Mouse (Mus musculus) left cerebral cortex, postnatal 4 days (tissue): ENCODE results near the gene Arsj. TPM values are rescaled to one million over a fixed set of nuclear protein-coding genes. Genes with fewer than 3 reads are reported as not detected.

Experiments
- DNase-seq: peaks from one replicate; pipeline ENCODE4 v3.0.0-alpha.2; 2022
- intact Hi-C: fragments of 180-260 bp; cut with DNase I; formaldehyde crosslinking; loops from one replicate; pipeline ENCODE4 v1.15.1; 2025
- total RNA-seq, 2 experiments: library from RNA; stranded (reverse); gene quantifications; 2 replicates each; pipeline ENCODE4 v1.2.3; 2021

Arsj gene
- total RNA-seq, result under 1 TPM; 0.68 to 0.72 TPM

- DNase-seq, result peak; percentile 68
- intact Hi-C loops, result no loop called here
Measured at GRCm38 (mm10) chr3:126363568-126364505, at the start of gene Arsj. TSS of gene Arsj (plus strand) at chr3:126363684.

- no peak for DNase-seq
Measured at GRCm38 (mm10) chr3:126324872-126325498, 38.5 kb upstream of the Arsj start.

GRCm38 (mm10) chr3:126325891-126326627, 37.4 kb upstream of the Arsj start:
- intact Hi-C loops, result no loop called here
- DNase-seq, result peak; percentile 29

More at GRCm38 (mm10) chr3:126324872-126325498, 38.5 kb upstream of the Arsj start:
- intact Hi-C loops, result no loop called here

GRCm38 (mm10) chr3:126326628-126327325, 36.7 kb upstream of the Arsj start:
- DNase-seq, result no peak
- intact Hi-C loops, result no loop called here

GRCm38 (mm10) chr3:126335329-126335728, 28.2 kb upstream of the Arsj start:
- peak; percentile 58 for DNase-seq

GRCm38 (mm10) chr3:126344745-126345144, 18.7 kb upstream of the Arsj start:
- intact Hi-C loops, result no loop called here

More at GRCm38 (mm10) chr3:126335329-126335728, 28.2 kb upstream of the Arsj start:
- intact Hi-C loops, result no loop called here

GRCm38 (mm10) chr3:126359760-126360159, 3.7 kb upstream of the Arsj start:
- intact Hi-C loops, result no loop called here
- DNase-seq, result no peak

More at GRCm38 (mm10) chr3:126344745-126345144, 18.7 kb upstream of the Arsj start:
- DNase-seq, result no peak

- intact Hi-C loops, result no loop called here
- no peak for DNase-seq
Measured at GRCm38 (mm10) chr3:126362392-126362791, 1.1 kb upstream of the Arsj start.

GRCm38 (mm10) chr3:126362931-126363525, 456 bp upstream of the Arsj start:
- DNase-seq, result peak; percentile 13

GRCm38 (mm10) chr3:126364555-126364954, 1.1 kb downstream of the Arsj start:
- no peak for DNase-seq
- intact Hi-C loops, result no loop called here

More at GRCm38 (mm10) chr3:126362931-126363525, 456 bp upstream of the Arsj start:
- intact Hi-C loops, result no loop called here

- no peak for DNase-seq
- intact Hi-C loops, result no loop called here
Measured at GRCm38 (mm10) chr3:126370571-126370970, 7.1 kb downstream of the Arsj start.

- no peak for DNase-seq
- intact Hi-C loops, result no loop called here
Measured at GRCm38 (mm10) chr3:126372815-126373545, 9.5 kb downstream of the Arsj start.

- intact Hi-C loops, result no loop called here
- DNase-seq, result no peak
Measured at GRCm38 (mm10) chr3:126373721-126374120, 10.2 kb downstream of the Arsj start.

- intact Hi-C loops, result no loop called here
- no peak for DNase-seq
Measured at GRCm38 (mm10) chr3:126379252-126379651, 15.8 kb downstream of the Arsj start.

- intact Hi-C loops, result no loop called here
- no peak for DNase-seq
Measured at GRCm38 (mm10) chr3:126379702-126380101, 16.2 kb downstream of the Arsj start.

GRCm38 (mm10) chr3:126383276-126383675, 19.8 kb downstream of the Arsj start:
- intact Hi-C loops, result no loop called here
- no peak for DNase-seq

- DNase-seq, result no peak
- intact Hi-C loops, result no loop called here
Measured at GRCm38 (mm10) chr3:126384657-126385438, 21.4 kb downstream of the Arsj start.

GRCm38 (mm10) chr3:126397451-126397850, 34.0 kb downstream of the Arsj start:
- no peak for DNase-seq
- intact Hi-C loops, result no loop called here
